ENCODE assay signal across 21 mouse cellular contexts in genomic region chr2:150978791-150979190, GRCm38 (mm10).
A peak's percentile ranks its signal among the peaks of the same experiment; 100 is the strongest.
DNase-seq lines count a peak whose midpoint lies in the region; ATAC-seq and TF ChIP-seq lines count a peak whose summit lies in the region.
"Had no signal": no experiment of that assay in that cellular context is flagged by ENCODE, and none has a peak within 500 bp of the region (broad histone marks: within the 10 kb centered on the region; RNA-seq: fewer than 3 reads in every experiment).

No protein-coding gene starts in this region.

- no peak for ATAC-seq in hindbrain, embryonic 12.5 days (ENCODE audit: low FRiP score)
- ATAC-seq in liver, postnatal 0 days = no peak
- ATAC-seq: activated CD4-positive, CD25-positive, alpha-beta regulatory T cell, adult 4 months; forebrain, embryonic 13.5 days; forebrain, postnatal 0 days; hindbrain, embryonic 16.5 days; Patski had no signal

- no peaks in the 10 kb centered on the region for H3K9me3 ChIP-seq in hindbrain, embryonic 10.5 days
- no peaks in the 10 kb centered on the region for H3K9me3 ChIP-seq in hindbrain, embryonic 12.5 days (replicated peaks)
- H3K9me3 ChIP-seq in liver, postnatal 0 days (ENCODE audit: low read length) = no peaks in the 10 kb centered on the region
- H3K9me3 ChIP-seq: embryonic facial prominence, embryonic 13.5 days; forebrain, embryonic 13.5 days; heart, embryonic 12.5 days had no signal

- TF ChIP-seq EP300 in liver, postnatal 0 days (IDR thresholded peaks at IDR 0.05; ENCODE audit: low read depth) = no peak

- H3K27ac ChIP-seq in hindbrain, embryonic 10.5 days = no peak overlapping the region
- H3K27ac ChIP-seq in hindbrain, embryonic 12.5 days = no peak overlapping the region
- no peak overlapping the region for H3K27ac ChIP-seq in liver, postnatal 0 days (ENCODE audit: low read depth)
- H3K27ac ChIP-seq: embryonic facial prominence, embryonic 13.5 days; forebrain, embryonic 13.5 days; gastrocnemius, adult 2 months had no signal

- H3K27me3 ChIP-seq in hindbrain, embryonic 10.5 days (ENCODE audit: insufficient read depth, poor library complexity, severe bottlenecking) = no peaks in the 10 kb centered on the region
- no peaks in the 10 kb centered on the region for H3K27me3 ChIP-seq in hindbrain, embryonic 12.5 days
- H3K27me3 ChIP-seq in liver, postnatal 0 days (ENCODE audit: insufficient read depth, low read length) = no peaks in the 10 kb centered on the region
- H3K27me3 ChIP-seq: CH12.LX; embryonic facial prominence, embryonic 13.5 days; forebrain, embryonic 13.5 days; heart, embryonic 12.5 days; Patski had no signal

- no peaks in the 10 kb centered on the region for H3K4me1 ChIP-seq in hindbrain, embryonic 10.5 days (replicated peaks)
- no peaks in the 10 kb centered on the region for H3K4me1 ChIP-seq in hindbrain, embryonic 12.5 days
- H3K4me1 ChIP-seq in liver, postnatal 0 days (ENCODE audit: insufficient read depth) = peaks cover 14% of the 10 kb centered on the region; the same call in 1 of the 2 replicates
- H3K4me1 ChIP-seq: embryonic facial prominence, embryonic 13.5 days; forebrain, embryonic 13.5 days had no signal

- peaks cover 50% of the 10 kb centered on the region for H3K36me3 ChIP-seq in hindbrain, embryonic 10.5 days
- H3K36me3 ChIP-seq in hindbrain, embryonic 12.5 days = peaks cover 21% of the 10 kb centered on the region
- H3K36me3 ChIP-seq in liver, postnatal 0 days (replicated peaks; ENCODE audit: insufficient read depth, low read length) = no peaks in the 10 kb centered on the region

- WGBS in hindbrain, embryonic 10.5 days = 89% methylated on average over 3 of the region's 3 CpGs
- WGBS in hindbrain, embryonic 12.5 days = 91% methylated on average over 3 of the region's 3 CpGs
- WGBS in liver, postnatal 0 days (ENCODE audit: insufficient replicate concordance) = 75% methylated on average over 3 of the region's 3 CpGs

- H3K4me3 ChIP-seq in hindbrain, embryonic 10.5 days = no peak overlapping the region
- H3K4me3 ChIP-seq in hindbrain, embryonic 12.5 days = no peak overlapping the region
- no peak overlapping the region for H3K4me3 ChIP-seq in liver, postnatal 0 days (ENCODE audit: low read depth, low read length)
- H3K4me3 ChIP-seq: embryonic facial prominence, embryonic 13.5 days; forebrain, embryonic 13.5 days; gastrocnemius, adult 2 months; heart, embryonic 12.5 days had no signal

- no peak for TF ChIP-seq CTCF in liver, postnatal 0 days (IDR thresholded peaks at IDR 0.05; ENCODE audit: low read depth)

- no peak overlapping the region for H3K9ac ChIP-seq in hindbrain, embryonic 12.5 days
- no peak overlapping the region for H3K9ac ChIP-seq in liver, postnatal 0 days (replicated peaks)
- H3K9ac ChIP-seq: embryonic facial prominence, embryonic 13.5 days; forebrain, embryonic 13.5 days; forebrain, postnatal 0 days; heart, embryonic 12.5 days had no signal

- no peak overlapping the region for H3K4me2 ChIP-seq in hindbrain, embryonic 12.5 days (replicated peaks)
- H3K4me2 ChIP-seq in liver, postnatal 0 days (ENCODE audit: low read depth, low read length) = no peak overlapping the region
- H3K4me2 ChIP-seq: embryonic facial prominence, embryonic 13.5 days; forebrain, embryonic 13.5 days; heart, embryonic 12.5 days had no signal

- DNase-seq in hindbrain, embryonic 10.5 days (ENCODE audit: low spot score) = peak; percentile 2
- DNase-seq in testis, postnatal 10 days (ENCODE audit: low spot score) = peak; percentile 24
- no peak for DNase-seq in testis, postnatal 14 days (ENCODE audit: low spot score)
- peak; percentile 10 for DNase-seq in liver, postnatal 0 days
- no peak for DNase-seq in adipocyte (ENCODE audit: low spot score)
- DNase-seq: adrenal gland, adult 2 months; adrenal gland, postnatal 25 days; cerebellum, adult 18-20 months; cerebellum, adult 9-11 months; cerebellum, postnatal 36 days; forebrain, postnatal 0 days; gastrocnemius, adult 2 months; gastrocnemius, postnatal 25 days had no signal

Comparison
In these comparisons a context has a peak if more than half of its experiments do, and no peak if none do; other contexts are left out.
1. DNase-seq: peak in hindbrain, embryonic 10.5 days (single experiment), testis, postnatal 10 days (single experiment) and liver, postnatal 0 days (single experiment); none in testis, postnatal 14 days (single experiment) and adipocyte (single experiment).